Mouse (Mus musculus) kidney, adult 2 months (tissue): Measurements from ENCODE around the gene Zfp747. TPM values are rescaled to one million over a fixed set of nuclear protein-coding genes. Genes with fewer than 3 reads are reported as not detected.
"Not testable (repeated sequence)": the region's sequence is repeated elsewhere in the genome, so short reads cannot be mapped to it uniquely, and the experiment has no call there.

Experiments used
- DNase-seq: peaks from one replicate; pipeline ENCODE4 v3.0.0; 2021
- H3K27ac ChIP-seq: fragments of 200-500 bp; 2 replicates; pipeline ENCODE4 v1.5.1; 2012; ENCODE audit warnings: low read depth, low read length, control low read depth, inconsistent platforms; ENCODE audit not compliant: insufficient read depth
- H3K27me3 ChIP-seq: fragments of 200-500 bp; replicated peaks from 2 replicates; pipeline ENCODE4 v1.6.1; 2012; ENCODE audit warnings: mild to moderate bottlenecking, moderate library complexity, low read length, inconsistent platforms; ENCODE audit not compliant: control insufficient read depth, insufficient read depth
- H3K36me3 ChIP-seq: fragments of 200-500 bp; 2 replicates; pipeline ENCODE4 v1.6.1; 2012; ENCODE audit warnings: mild to moderate bottlenecking, moderate library complexity, low read length, inconsistent platforms; ENCODE audit not compliant: control insufficient read depth, insufficient read depth
- H3K4me1 ChIP-seq: fragments of 200-500 bp; 2 replicates; pipeline ENCODE4 v1.6.1; 2011; ENCODE audit warnings: low read length; ENCODE audit not compliant: control insufficient read depth, insufficient read depth
- H3K4me3 ChIP-seq: fragments of 200-500 bp; 2 replicates; pipeline ENCODE4 v1.5.1; 2011; ENCODE audit warnings: mild to moderate bottlenecking, low read depth, low read length, control low read depth; ENCODE audit not compliant: insufficient read depth
- CTCF ChIP-seq: fragments of 200-500 bp; conservative IDR thresholded peaks from 2 replicates; pipeline ENCODE4 v1.5.1; 2011; ENCODE audit warnings: low read depth, mild to moderate bottlenecking, control low read depth, low read length, moderate library complexity, mixed read lengths; ENCODE audit not compliant: insufficient read depth, insufficient read length
- POLR2A ChIP-seq: fragments of 200-500 bp; IDR thresholded peaks from one replicate; pipeline ENCODE4 v1.6.1; 2011; ENCODE audit warnings: low read depth, low read length, control low read depth
- WGBS: fragments of 180-500 bp; shearing (Covaris S2); methylation state at CpG from one replicate; pipeline ENCODE4 v1.1.7; 2018; 5-methylcytosine and 5-hydroxymethylcytosine counted together
- polyA plus RNA-seq: library from polyadenylated mRNA; depleted of rRNA; stranded (reverse); fragments of >200 nt; gene quantifications from 2 replicates; pipeline ENCODE4 v1.2.3, GENCODE M21; 2012

Zfp747 gene
- polyA plus RNA-seq, 1 experiment, result 6.5 TPM

DNA sequence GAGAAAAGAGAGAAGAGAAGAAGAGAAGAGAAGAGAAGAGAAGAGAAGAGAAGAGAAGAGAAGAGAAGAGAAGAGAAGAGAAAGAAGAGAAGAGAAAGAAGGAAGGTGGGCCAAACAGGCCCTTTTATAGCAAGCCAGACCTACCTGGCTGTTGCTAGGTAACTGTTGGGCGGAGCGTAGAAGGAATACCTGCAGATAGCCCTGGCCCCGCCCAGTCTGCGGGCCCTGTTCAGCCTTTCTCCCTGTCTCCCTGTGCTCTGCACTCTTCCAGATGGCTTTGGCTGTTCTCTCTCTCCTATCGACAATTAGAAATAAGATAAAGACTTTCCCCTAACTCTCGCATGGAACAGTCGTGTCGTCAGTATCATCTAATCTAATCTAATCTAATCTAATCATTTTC lies 29.2 kb downstream of the Zfp747 start:
- H3K4me3 ChIP-seq, result 0 out of 2 replicates have a peak overlapping the region, but pooled peaks have one; percentile 91

GRCm38 (mm10) chr7:127345512-127346325 lies 30.1 kb downstream of the Zfp747 start, which contains the start of gene Zfp768:
Zfp768 (minus strand) TSS chr7:127345589.
- peak; percentile 97 for DNase-seq
- Histone ChIP-seq H3K27me3 (no peaks in the 10 kb centered on the region), H3K27ac (peak within 1 kb of the TSS; percentile 100), H3K36me3 (no peaks in the 10 kb centered on the region), H3K4me1 (peaks cover 33% of the 10 kb centered on the region), H3K4me3 (peak within 1 kb of the TSS; percentile 91)
- TF ChIP-seq CTCF (no peak), POLR2A (no peak)
- under 1% methylated on average over 74 of the region's 76 CpGs for WGBS

More for the DNA sequence above, 29.2 kb downstream of the Zfp747 start:
- Histone ChIP-seq H3K27ac (peak overlapping the region; percentile 96), H3K36me3 (no peaks in the 10 kb centered on the region), H3K27me3 (no peaks in the 10 kb centered on the region), H3K4me1 (peaks cover 23% of the 10 kb centered on the region; the same call in 1 of the 2 replicates)
- peak; percentile 87 for DNase-seq
- TF ChIP-seq CTCF (no peak), POLR2A (no peak)
- WGBS, result 24% methylated on average over 8 of the region's 8 CpGs

DNA sequence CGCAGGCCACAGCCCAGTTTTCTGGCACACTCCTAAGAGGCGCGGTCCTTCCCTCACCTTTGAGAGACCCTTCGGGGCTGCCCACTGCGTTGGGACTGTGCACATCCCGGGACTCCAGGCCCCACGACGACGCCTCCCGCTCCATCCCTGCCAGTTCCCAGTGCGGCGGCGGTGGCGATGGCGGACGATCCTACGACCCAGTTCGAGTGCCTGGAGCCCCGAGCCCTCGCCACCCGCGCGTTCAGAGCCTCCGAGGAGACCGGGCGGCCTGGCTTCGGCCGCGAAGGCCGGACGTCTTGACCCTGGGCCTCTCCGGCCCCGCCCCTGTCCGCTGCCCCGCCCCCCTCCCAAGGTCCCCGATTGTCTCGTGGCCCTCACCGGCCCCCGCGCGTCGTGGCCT lies 30.8 kb downstream of the Zfp747 start:
- Histone ChIP-seq H3K27ac (peak overlapping the region; percentile 95), H3K36me3 (no peaks in the 10 kb centered on the region), H3K4me1 (peaks cover 34% of the 10 kb centered on the region), H3K4me3 (peak overlapping the region; percentile 91), H3K27me3 (no peaks in the 10 kb centered on the region)
- WGBS, result under 1% methylated on average over 41 of the region's 42 CpGs
- DNase-seq, result no peak
- TF ChIP-seq CTCF (no peak), POLR2A (peak; percentile 26)

DNA sequence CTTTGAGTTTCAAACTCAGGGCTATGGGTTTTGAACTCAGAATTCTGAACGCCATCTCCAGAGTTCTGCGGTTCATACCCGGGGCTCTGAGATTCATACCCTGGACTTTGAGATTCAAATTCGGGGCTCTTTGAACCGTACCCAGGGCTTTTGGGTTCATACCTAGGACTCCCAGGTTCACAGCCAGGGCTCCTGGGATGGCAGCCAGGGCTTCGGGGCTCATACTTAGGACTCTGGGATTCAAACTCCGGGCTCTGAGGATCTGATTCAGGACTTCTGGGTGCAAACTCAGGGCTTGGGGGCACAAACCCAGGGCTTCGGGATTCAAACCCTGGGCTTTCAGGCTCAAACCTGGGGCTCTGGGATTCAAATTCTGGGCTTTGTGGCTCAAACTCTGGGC lies 31.5 kb downstream of the Zfp747 start:
- DNase-seq, result peak; percentile 73
- Histone ChIP-seq H3K36me3 (no peaks in the 10 kb centered on the region), H3K27ac (peak overlapping the region; percentile 95; the same call in 1 of the 2 replicates), H3K4me1 (peaks cover 34% of the 10 kb centered on the region), H3K4me3 (peak overlapping the region; percentile 91), H3K27me3 (no peaks in the 10 kb centered on the region)
- no peak for TF ChIP-seq CTCF
- TF ChIP-seq POLR2A, result no peak
- 50% methylated on average over 8 of the region's 8 CpGs for WGBS

DNA sequence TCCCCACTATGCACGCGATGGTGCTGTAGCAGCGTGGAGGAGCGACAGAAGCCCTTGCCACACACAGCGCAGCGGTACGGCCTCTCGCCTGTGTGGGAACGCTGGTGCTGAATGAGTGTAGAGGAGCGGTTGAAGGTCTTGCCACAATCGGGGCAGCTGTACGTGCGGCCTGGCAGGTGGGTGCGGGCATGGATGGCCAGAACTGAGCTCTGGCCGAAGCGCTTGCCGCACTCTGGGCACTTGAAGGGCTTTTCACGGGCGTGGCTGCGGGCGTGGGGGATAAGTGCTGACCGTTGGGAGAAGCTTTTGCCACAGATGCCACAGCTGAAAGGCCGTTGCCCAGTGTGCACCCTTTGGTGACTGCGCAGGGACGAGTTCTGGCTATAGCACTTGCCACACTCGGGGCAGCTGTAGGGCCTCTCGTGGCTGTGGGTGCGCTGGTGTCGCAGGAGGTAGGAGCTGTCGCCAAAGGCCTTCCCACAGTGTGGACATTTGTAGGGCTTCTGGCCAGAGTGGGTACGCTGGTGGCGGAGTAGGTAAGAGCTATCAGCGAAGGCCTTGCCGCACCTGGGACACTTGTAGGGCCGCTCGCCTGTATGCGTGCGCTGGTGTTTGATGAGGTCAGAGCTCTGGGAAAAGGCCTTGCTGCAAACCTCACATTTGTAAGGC lies 32.4 kb downstream of the Zfp747 start:
- peak; percentile 8 for DNase-seq
- WGBS, result 92% methylated on average over 38 of the region's 38 CpGs
- peaks cover 34% of the 10 kb centered on the region for H3K4me1 ChIP-seq
- H3K4me3 ChIP-seq, result no peak overlapping the region
- no peaks in the 10 kb centered on the region for H3K36me3 ChIP-seq
- TF ChIP-seq CTCF, result no peak
- no peak for TF ChIP-seq POLR2A
- 0 out of 2 replicates have a peak overlapping the region, but pooled peaks have one; percentile 1 for H3K27ac ChIP-seq
- H3K27me3 ChIP-seq, result no peaks in the 10 kb centered on the region

DNA sequence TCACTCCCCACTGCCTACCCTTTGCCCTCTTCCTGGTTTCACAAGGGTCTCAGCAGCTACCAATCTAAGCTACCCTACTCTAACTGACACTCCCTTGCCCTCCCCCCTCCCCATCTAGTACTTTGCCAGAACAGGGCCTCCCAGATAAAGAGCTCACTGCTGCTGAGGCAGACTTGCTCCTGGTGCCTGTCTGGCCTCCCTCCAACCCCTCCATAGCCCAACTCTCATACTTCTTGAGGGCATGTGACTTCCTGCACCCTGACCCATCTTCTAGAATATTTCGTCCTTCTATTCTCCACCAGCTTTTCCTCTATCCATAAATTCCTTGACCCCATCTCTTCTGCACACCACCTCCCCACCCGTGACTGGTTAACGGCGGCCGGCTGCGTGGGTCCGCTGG lies 33.0 kb downstream of the Zfp747 start:
- DNase-seq, result peak; percentile 15
- H3K4me3 ChIP-seq, result no peak overlapping the region
- no peaks in the 10 kb centered on the region for H3K27me3 ChIP-seq
- no peaks in the 10 kb centered on the region for H3K36me3 ChIP-seq
- TF ChIP-seq CTCF (no peak), POLR2A (no peak)
- WGBS, result 76% methylated on average over 7 of the region's 7 CpGs
- peak overlapping the region; percentile 51; the same call in 1 of the 2 replicates for H3K27ac ChIP-seq
- peaks cover 34% of the 10 kb centered on the region for H3K4me1 ChIP-seq

DNA sequence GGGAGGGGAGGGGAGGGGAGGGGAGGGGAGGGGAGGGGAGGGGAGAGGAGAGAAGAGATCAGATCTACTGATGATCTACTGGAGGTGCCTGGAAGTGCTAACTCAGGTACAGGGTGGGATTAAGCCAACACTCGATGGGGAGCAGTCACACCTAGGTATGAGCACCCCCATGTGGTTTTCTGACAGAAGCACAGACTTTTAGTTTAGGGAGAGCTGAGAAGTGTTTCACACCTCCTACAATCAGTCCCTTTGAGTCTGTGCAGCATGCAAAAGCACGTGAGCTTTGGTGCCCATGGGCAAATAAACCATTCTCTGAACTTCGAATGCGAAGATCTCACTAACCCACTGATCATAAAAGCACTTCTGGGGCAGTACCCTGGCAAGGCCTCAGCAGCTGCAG lies 33.5 kb downstream of the Zfp747 start:
- DNase-seq, result peak; percentile 53
- no peak for TF ChIP-seq POLR2A
- peak; percentile 51 for TF ChIP-seq CTCF
- H3K4me1 ChIP-seq, result peaks cover 34% of the 10 kb centered on the region
- no peaks in the 10 kb centered on the region for H3K36me3 ChIP-seq
- 36% methylated on average over 4 of the region's 4 CpGs for WGBS
- H3K4me3 ChIP-seq, result no peak overlapping the region
- H3K27ac ChIP-seq, result peak overlapping the region; percentile 51; the same call in 1 of the 2 replicates
- H3K27me3 ChIP-seq, result no peaks in the 10 kb centered on the region

GRCm38 (mm10) chr7:127341861-127342260 lies 34.0 kb downstream of the Zfp747 start:
- H3K27ac ChIP-seq, result peak overlapping the region; percentile 64
- peak; percentile 3 for DNase-seq
- 77% methylated on average over 6 of the region's 6 CpGs for WGBS
- H3K4me3 ChIP-seq, H3K36me3 ChIP-seq, H3K27me3 ChIP-seq: not testable (repeated sequence)
- H3K4me1 ChIP-seq, result peaks cover 32% of the 10 kb centered on the region
